Mouse (Mus musculus) T-helper 1 cell (primary cell): Measurements from ENCODE around the gene Pde11a.

Source experiments
- in situ Hi-C: fragments of 300-600 bp; cut with MboI, MseI; formaldehyde crosslinking; loops from one replicate; pipeline ENCODE4 v1.15.1; 2025; ENCODE audit warnings: high pct_unique_total_duplicates

The Pde11a gene

GRCm38 (mm10) chr2:75964051-75964450 is 374.5 kb downstream of the Pde11a start:
- in situ Hi-C loops: loop anchor here (5.0 kb wide), 1 partner anchor 77 kb away; no protein-coding TSS in a partner anchor

GRCm38 (mm10) chr2:75963211-75963840 is 375.2 kb downstream of the Pde11a start:
- in situ Hi-C loops: loop anchor here (5.0 kb wide), 1 partner anchor 76 kb away; no protein-coding TSS in a partner anchor

- in situ Hi-C loops: loop anchor here (5.0 kb wide), 1 partner anchor 73 kb away; no protein-coding TSS in a partner anchor
Measured at GRCm38 (mm10) chr2:75960366-75961330, 377.9 kb downstream of the Pde11a start.

- in situ Hi-C loops: loop anchor here (5.0 to 10.0 kb wide), 2 partner anchors 73 to 355 kb away; no protein-coding TSS in a partner anchor
Measured at GRCm38 (mm10) chr2:75959850-75960365, 378.7 kb downstream of the Pde11a start.

GRCm38 (mm10) chr2:75959183-75959849 is 379.3 kb downstream of the Pde11a start:
- in situ Hi-C loops: loop anchor here (10.0 kb wide), 1 partner anchor 355 kb away; no protein-coding TSS in a partner anchor

- in situ Hi-C loops: loop anchor here (10.0 kb wide), 1 partner anchor 351 kb away; no protein-coding TSS in a partner anchor
Measured at GRCm38 (mm10) chr2:75955709-75956108, 382.9 kb downstream of the Pde11a start.

- in situ Hi-C loops: loop anchor here (10.0 kb wide), 1 partner anchor 349 kb away; no protein-coding TSS in a partner anchor
Measured at GRCm38 (mm10) chr2:75953320-75953719, 385.3 kb downstream of the Pde11a start.

GRCm38 (mm10) chr2:75950685-75951084 is 387.9 kb downstream of the Pde11a start:
- in situ Hi-C loops: loop anchor here (10.0 kb wide), 1 partner anchor 346 kb away; no protein-coding TSS in a partner anchor
